Mouse (Mus musculus): Measurements from ENCODE around the gene Hs6st2. TPM values are rescaled to one million over a fixed set of nuclear protein-coding genes. Genes with fewer than 3 reads are reported as not detected.

The Hs6st2 gene
- total RNA-seq, 2 experiments from 2014 or later, result 34.9 to 39.0 TPM

GRCm38 (mm10) chrX:51592751-51593150 is 88.9 kb downstream of the Hs6st2 start:
- peak; percentile 7 to 77 for DNase-seq (ENCODE audit: low spot score in 2 of 2)

GRCm38 (mm10) chrX:51590448-51591010 is 91.1 kb downstream of the Hs6st2 start:
- DNase-seq (ENCODE audit: low spot score in 2 of 2), result no peak
- intact Hi-C loops (cut with DNase I), result no loop called here

More at GRCm38 (mm10) chrX:51592751-51593150, 88.9 kb downstream of the Hs6st2 start:
- intact Hi-C loops (cut with DNase I), result loop anchor here (2.0 kb wide), 1 partner anchor 58 kb away; no protein-coding TSS in a partner anchor

GRCm38 (mm10) chrX:51585444-51585843 is 96.2 kb downstream of the Hs6st2 start:
- DNase-seq (ENCODE audit: low spot score in 2 of 2), result no peak
- intact Hi-C loops (cut with DNase I), result no loop called here

DNA sequence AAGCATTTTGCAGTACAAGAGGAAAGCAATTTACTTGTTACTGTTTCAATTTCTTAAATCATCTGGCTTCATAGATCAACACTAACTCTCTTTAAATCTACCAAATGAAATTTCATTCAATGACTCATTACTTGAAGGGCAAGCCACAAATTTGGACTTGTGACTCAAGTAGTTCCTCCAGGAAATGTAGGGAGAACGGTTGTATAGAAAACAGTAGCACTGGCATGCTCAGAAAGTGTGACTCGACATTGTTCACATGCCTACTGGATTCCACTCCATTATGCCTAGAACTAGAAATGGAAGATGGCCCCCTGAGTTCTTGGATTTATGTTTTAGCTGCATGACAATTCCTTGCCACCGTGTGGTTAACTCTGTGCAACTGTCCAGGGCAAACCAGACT is 100.0 kb downstream of the Hs6st2 start:
- DNase-seq (ENCODE audit: low spot score in 2 of 2), result no peak
- intact Hi-C loops (cut with DNase I), result no loop called here

GRCm38 (mm10) chrX:51561880-51562279 is 119.8 kb downstream of the Hs6st2 start:
- no peak for DNase-seq (ENCODE audit: low spot score in 2 of 2)
- intact Hi-C loops (cut with DNase I), result no loop called here

- no peak for DNase-seq (ENCODE audit: low spot score in 2 of 2)
These were observed 142.0 kb downstream of the Hs6st2 start for GRCm38 (mm10) chrX:51539626-51540025.

DNA sequence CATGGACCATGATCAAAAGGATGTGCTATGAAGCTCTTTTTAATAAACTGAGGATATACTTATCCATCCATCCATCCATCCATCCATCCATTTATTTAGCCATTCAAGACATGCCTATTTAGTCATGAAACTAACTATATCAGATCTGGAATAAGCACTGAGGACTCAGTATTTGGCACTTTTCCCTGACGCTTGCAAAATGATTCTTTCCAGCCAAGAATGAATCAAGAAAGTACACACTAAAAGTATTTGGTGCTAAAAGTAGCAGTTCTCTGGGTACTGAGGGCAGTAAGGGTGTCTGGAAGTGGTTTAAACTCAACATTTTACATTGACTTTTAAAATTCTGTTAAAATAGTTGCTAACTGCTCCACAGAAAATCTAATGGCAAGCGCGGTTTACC is 144.6 kb downstream of the Hs6st2 start:
- DNase-seq (ENCODE audit: low spot score in 2 of 2), result peak in 1 of 2 experiments; percentile 31
- intact Hi-C loops (cut with DNase I), result no loop called here

More at GRCm38 (mm10) chrX:51539626-51540025, 142.0 kb downstream of the Hs6st2 start:
- intact Hi-C loops (cut with DNase I), result no loop called here

- intact Hi-C loops (cut with DNase I), result loop anchor here (2.0 kb wide), 1 partner anchor 58 kb away; no protein-coding TSS in a partner anchor
These were observed 146.4 kb downstream of the Hs6st2 start for GRCm38 (mm10) chrX:51535226-51535625.

DNA sequence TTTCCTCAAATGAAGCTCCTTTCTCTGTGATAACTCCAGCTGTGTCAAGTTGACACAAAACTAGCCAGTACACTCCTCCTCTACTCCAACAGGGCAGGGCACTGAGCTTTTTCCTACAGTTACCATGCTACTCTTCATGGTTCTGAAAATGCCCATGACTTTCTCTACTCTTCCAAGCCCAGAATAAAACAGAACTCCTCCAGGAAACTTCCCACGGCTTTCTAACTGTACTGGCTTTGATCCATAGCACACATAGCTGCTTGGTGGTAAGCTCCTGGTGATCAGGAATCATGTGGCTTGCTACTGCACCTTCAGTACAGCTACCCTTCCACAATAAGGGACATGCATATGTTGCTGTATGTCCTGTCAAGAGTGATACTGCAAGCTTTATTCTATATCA is 150.5 kb downstream of the Hs6st2 start:
- intact Hi-C loops (cut with DNase I), result loop anchor here (5.0 kb wide), 1 partner anchor 146 kb away; no protein-coding TSS in a partner anchor
- peak in 1 of 2 experiments; percentile 63 for DNase-seq (ENCODE audit: low spot score in 2 of 2)

More at GRCm38 (mm10) chrX:51535226-51535625, 146.4 kb downstream of the Hs6st2 start:
- peak in 1 of 2 experiments; percentile 52 for DNase-seq (ENCODE audit: low spot score in 2 of 2)

DNA sequence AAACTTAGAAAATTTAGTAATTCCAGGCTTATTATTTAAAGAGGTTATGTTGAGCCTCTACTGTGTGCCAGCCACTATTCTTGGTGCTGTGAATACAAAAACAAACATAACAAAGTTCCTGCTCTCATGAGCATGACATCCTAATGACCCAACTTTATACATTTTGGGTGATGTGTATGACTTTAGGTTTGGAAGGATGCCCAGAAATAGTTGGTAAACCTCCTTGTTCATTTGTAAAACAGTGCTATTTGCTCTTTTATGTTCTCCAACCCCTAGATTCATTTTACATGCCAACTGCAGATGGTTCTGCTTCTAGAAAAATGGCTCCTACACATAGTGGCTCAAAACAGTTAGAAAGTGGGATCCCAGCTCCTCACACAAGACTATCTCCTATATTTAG is 153.1 kb downstream of the Hs6st2 start:
- DNase-seq (ENCODE audit: low spot score in 2 of 2), result no peak
- intact Hi-C loops (cut with DNase I), result loop anchor here (2.0 kb wide), 1 partner anchor 20 kb away; no protein-coding TSS in a partner anchor

GRCm38 (mm10) chrX:51514831-51515230 is 166.8 kb downstream of the Hs6st2 start:
- intact Hi-C loops (cut with DNase I), result no loop called here
- DNase-seq (ENCODE audit: low spot score in 2 of 2), result no peak

DNA sequence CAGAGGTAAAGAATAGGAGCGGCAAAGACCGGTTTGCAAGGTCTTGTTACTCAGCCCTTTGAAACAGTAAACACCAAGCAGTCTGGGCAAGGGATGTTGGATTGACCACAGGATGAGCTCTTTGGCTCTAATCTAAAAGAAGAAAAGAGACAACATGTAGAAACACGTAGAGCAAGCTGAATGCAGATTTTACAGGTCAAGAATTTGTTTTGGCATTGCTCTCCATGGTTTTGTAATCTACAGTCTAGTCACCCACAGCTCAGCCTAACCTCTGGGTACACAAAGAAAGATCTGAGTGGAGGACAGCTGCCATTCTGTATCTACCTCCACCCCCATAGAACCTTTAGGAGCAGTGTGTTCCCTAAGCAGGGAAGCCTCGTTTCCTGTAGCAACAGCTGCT is 175.1 kb downstream of the Hs6st2 start:
- intact Hi-C loops (cut with DNase I), result loop anchor here (10.0 kb wide), 2 partner anchors 178 to 868 kb away; partner anchors contain the start of gene Hs6st2
- no peak for DNase-seq (ENCODE audit: low spot score in 2 of 2)

GRCm38 (mm10) chrX:51505691-51506090 is 176.0 kb downstream of the Hs6st2 start:
- intact Hi-C loops (cut with DNase I), result loop anchor here (10.0 kb wide), 2 partner anchors 179 to 869 kb away; partner anchors contain the start of gene Hs6st2
- DNase-seq (ENCODE audit: low spot score in 2 of 2), result no peak

DNA sequence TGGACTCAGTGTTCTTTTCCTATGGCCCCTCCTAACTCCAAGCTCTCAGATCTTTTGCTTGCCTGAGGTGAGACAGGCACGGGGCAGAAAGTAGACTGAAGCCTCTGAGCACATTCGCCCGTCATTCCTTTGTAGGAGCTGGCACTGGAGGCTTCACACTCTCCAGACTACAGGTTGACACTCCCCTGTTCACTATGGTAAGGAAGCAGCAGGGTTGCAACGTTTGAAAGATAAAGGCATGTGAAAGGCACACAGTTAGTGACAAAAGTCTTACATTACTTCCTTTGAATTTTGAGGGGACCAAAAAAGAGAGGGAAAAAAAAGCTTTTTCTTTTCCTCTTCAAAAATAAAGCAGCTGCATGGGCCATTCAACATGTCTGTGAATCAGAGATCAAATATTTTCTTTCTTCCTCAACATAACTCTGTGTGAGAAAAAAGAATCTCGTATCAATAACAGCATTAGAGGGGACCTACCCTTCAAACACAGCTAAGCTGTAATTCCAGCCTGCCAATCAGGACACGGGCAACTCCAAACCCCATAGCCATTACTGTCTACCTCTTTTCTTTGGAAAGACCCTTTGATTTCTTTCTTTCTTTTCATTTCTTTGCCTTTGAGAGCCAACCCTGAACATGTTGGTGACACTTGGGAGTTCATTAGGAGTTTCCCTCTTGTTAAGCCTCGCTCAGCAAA is 177.7 kb downstream of the Hs6st2 start:
- DNase-seq (ENCODE audit: low spot score in 2 of 2), result no peak
- intact Hi-C loops (cut with DNase I), result loop anchor here (10.0 kb wide), 2 partner anchors 181 to 871 kb away; partner anchors contain the start of gene Hs6st2

- DNase-seq (ENCODE audit: low spot score in 2 of 2), result no peak
- intact Hi-C loops (cut with DNase I), result no loop called here
These were observed 183.8 kb downstream of the Hs6st2 start for GRCm38 (mm10) chrX:51497831-51498230.

DNA sequence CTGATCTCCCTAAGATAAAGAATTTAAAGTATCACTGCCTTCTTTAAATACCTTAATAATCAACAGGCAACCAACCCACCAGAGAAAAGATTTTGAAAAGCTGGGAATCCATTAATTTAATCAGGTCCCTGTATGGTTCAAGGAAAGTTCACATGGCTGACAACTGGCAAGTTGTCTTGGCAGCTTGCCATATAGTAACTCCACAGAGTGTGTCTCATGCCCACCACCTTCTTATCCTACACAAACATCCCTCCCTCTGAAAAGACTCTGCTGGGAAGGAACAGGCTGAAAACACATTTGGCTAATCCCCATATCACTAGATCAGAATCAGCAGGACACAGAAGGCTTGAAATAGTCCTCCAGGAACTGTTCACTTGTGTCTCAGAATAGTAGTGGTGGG is 193.3 kb downstream of the Hs6st2 start:
- DNase-seq (ENCODE audit: low spot score in 2 of 2), result no peak
- intact Hi-C loops (cut with DNase I), result no loop called here

DNA sequence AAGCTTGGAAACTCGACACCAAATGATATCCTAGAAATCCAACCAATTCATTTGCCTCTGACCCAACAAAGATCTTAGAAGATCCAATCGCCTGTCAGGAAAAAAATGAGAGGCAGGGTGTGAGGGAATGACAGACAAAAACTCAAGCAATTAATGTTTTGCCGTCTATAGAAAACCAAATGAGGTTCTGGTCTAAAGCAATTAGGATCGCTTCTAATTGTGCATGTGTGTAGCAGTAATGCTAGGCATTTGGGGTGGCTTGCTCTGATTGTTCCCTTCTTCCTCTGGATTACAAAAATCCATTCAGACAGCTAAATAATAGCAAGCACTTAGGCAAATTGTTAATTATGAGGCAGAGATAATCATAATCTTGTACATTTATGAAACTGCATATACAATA is 212.2 kb downstream of the Hs6st2 start:
- no peak for DNase-seq (ENCODE audit: low spot score in 2 of 2)
- intact Hi-C loops (cut with DNase I), result no loop called here

GRCm38 (mm10) chrX:51461413-51461812 is 220.2 kb downstream of the Hs6st2 start:
- intact Hi-C loops (cut with DNase I), result no loop called here

GRCm38 (mm10) chrX:51443366-51443765 is 238.3 kb downstream of the Hs6st2 start:
- DNase-seq (ENCODE audit: low spot score in 2 of 2), result no peak

More at GRCm38 (mm10) chrX:51461413-51461812, 220.2 kb downstream of the Hs6st2 start:
- DNase-seq (ENCODE audit: low spot score in 2 of 2), result no peak

GRCm38 (mm10) chrX:51431706-51432105 is 249.9 kb downstream of the Hs6st2 start:
- intact Hi-C loops (cut with DNase I), result no loop called here
- DNase-seq (ENCODE audit: low spot score in 2 of 2), result no peak

More at GRCm38 (mm10) chrX:51443366-51443765, 238.3 kb downstream of the Hs6st2 start:
- intact Hi-C loops (cut with DNase I), result no loop called here

DNA sequence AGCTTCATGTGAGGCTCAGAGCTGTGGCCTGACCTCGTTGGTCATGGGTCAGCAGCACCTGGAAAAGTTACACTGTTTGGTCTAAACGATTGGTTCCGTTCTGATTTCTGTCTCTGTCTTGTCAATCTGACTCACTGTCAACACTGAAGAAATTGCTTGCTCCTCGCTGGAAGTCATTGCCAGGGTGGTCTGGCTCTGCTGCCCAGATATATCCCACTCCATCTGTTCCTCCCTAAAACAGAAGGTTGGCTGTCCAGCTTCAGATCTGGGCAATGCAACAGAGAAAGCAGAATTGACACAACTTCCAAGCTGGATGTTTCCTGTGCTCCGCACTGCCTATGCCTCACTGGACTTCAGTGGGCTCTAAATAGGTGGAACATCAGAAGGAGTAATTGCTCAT is 256.6 kb downstream of the Hs6st2 start:
- no peak for DNase-seq (ENCODE audit: low spot score in 2 of 2)
- intact Hi-C loops (cut with DNase I), result no loop called here

Data from left cerebral cortex, postnatal 25 days (tissue).